ENCODE assay signal across 8 mouse cellular contexts in the genomic region with DNA sequence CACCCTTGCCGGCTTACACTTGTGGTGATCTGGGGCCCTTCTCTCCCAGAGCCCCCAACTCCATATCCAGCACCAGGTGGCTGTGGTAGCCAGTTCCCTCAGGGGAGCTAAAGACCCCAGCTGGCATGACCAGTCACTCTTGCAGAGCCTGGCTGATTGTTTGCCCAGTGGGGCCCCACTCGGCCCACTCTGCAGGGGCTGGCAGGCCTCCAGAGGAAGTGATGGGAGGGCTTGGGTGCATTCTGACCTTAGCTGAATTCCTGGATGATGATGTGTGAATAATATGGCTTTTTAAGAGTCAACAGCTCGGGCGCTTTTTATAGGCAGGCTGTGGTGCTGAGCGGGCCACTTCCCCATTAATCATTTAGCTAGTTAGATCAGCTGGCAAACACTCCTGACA. TPM values are rescaled to one million over a fixed set of nuclear protein-coding genes. Genes with fewer than 3 reads are reported as not detected.
DNase-seq lines count a peak whose midpoint lies in the region; ATAC-seq and TF ChIP-seq lines count a peak whose summit lies in the region.

No protein-coding gene starts in this region.

- no peak for TF ChIP-seq POLR2A in lung, adult 2 months (IDR thresholded peaks at IDR 0.05; ENCODE audit: borderline replicate concordance, extremely low read depth, low read depth, low read length)

- DNase-seq in embryo, embryonic 11 days, result peak; percentile 45
- no peak for DNase-seq in embryo, embryonic 10 days (ENCODE audit: low spot score)
- DNase-seq in lung, embryonic 14.5 days, result peak; percentile 87
- no peak for DNase-seq in lung, adult 2 months
- DNase-seq in T-cell, adult 2 months (ENCODE audit: low spot score), result no peak
- no peak for DNase-seq in thymus, postnatal 4 days

- no peaks in the 10 kb centered on the region for H3K36me3 ChIP-seq in lung, embryonic 14.5 days (ENCODE audit: insufficient read depth)
- H3K36me3 ChIP-seq in hindbrain, embryonic 16.5 days (ENCODE audit: control insufficient read depth, insufficient read depth, low read length), result no peaks in the 10 kb centered on the region
- H3K36me3 ChIP-seq in neural tube, embryonic 14.5 days (ENCODE audit: control insufficient read depth, insufficient read depth, low read length), result no peaks in the 10 kb centered on the region

- 2% methylated on average over 5 of the region's 5 CpGs for WGBS in lung, embryonic 14.5 days
- WGBS in lung, adult 2 months, result 0% methylated on average over 5 of the region's 5 CpGs
- 11% methylated on average over 5 of the region's 5 CpGs for WGBS in hindbrain, embryonic 16.5 days
- 6% methylated on average over 5 of the region's 5 CpGs for WGBS in neural tube, embryonic 14.5 days

- H3K9ac ChIP-seq in lung, embryonic 14.5 days, result no peak overlapping the region; the same call in 1 of the 2 replicates
- H3K9ac ChIP-seq in hindbrain, embryonic 16.5 days (ENCODE audit: low read depth, low read length), result no peak overlapping the region
- no peak overlapping the region for H3K9ac ChIP-seq in neural tube, embryonic 14.5 days (replicated peaks; ENCODE audit: low read depth, low read length)

- H3K4me1 ChIP-seq in lung, embryonic 14.5 days (ENCODE audit: insufficient read depth), result peaks cover 47% of the 10 kb centered on the region
- H3K4me1 ChIP-seq in lung, adult 2 months (ENCODE audit: control insufficient read depth, insufficient read depth, low read length), result peaks cover 4% of the 10 kb centered on the region; the same call in 1 of the 2 replicates
- peaks cover 14% of the 10 kb centered on the region for H3K4me1 ChIP-seq in hindbrain, embryonic 16.5 days (ENCODE audit: control insufficient read depth, insufficient read depth, low read depth, low read length)
- H3K4me1 ChIP-seq in neural tube, embryonic 14.5 days (ENCODE audit: control insufficient read depth, insufficient read depth, low read length), result peaks cover 20% of the 10 kb centered on the region

- peak; percentile 84 for ATAC-seq in lung, embryonic 14.5 days (ENCODE audit: insufficient read depth)
- ATAC-seq in hindbrain, embryonic 16.5 days, result peak; percentile 51; the same call in 1 of the 2 replicates
- ATAC-seq in neural tube, embryonic 14.5 days (ENCODE audit: low read depth), result peak; percentile 60; the same call in 1 of the 2 replicates

- H3K27ac ChIP-seq in lung, embryonic 14.5 days (ENCODE audit: low read depth), result peak overlapping the region; percentile 72
- no peak overlapping the region for H3K27ac ChIP-seq in hindbrain, embryonic 16.5 days (ENCODE audit: low read depth, low read length)
- H3K27ac ChIP-seq in neural tube, embryonic 14.5 days (ENCODE audit: low read depth, low read length), result no peak overlapping the region

- H3K27me3 ChIP-seq in lung, embryonic 14.5 days (ENCODE audit: insufficient read depth, low read length), result no peaks in the 10 kb centered on the region
- 0 out of 2 replicates have a peak, but pooled peaks cover 2% of the 10 kb centered on the region for H3K27me3 ChIP-seq in hindbrain, embryonic 16.5 days (replicated peaks; ENCODE audit: control insufficient read depth, insufficient read depth, low read length)
- no peaks in the 10 kb centered on the region for H3K27me3 ChIP-seq in neural tube, embryonic 14.5 days (ENCODE audit: control insufficient read depth, insufficient read depth, low read length)

- H3K9me3 ChIP-seq in lung, embryonic 14.5 days (ENCODE audit: low read depth, low read length), result no peaks in the 10 kb centered on the region
- H3K9me3 ChIP-seq in hindbrain, embryonic 16.5 days (ENCODE audit: control insufficient read depth, low read length), result no peaks in the 10 kb centered on the region
- H3K9me3 ChIP-seq in neural tube, embryonic 14.5 days (ENCODE audit: control insufficient read depth, low read length), result no peaks in the 10 kb centered on the region

- TF ChIP-seq CTCF in lung, embryonic 14.5 days (IDR thresholded peaks at IDR 0.05; ENCODE audit: low read depth), result no peak
- TF ChIP-seq CTCF in lung, adult 2 months (IDR thresholded peaks at IDR 0.05; ENCODE audit: insufficient read depth, low read length), result no peak

- no peak overlapping the region for H3K4me3 ChIP-seq in lung, embryonic 14.5 days (ENCODE audit: low read depth, low read length)
- H3K4me3 ChIP-seq in lung, adult 2 months (replicated peaks; ENCODE audit: extremely low read depth, low read depth, low read length), result no peak overlapping the region
- no peak overlapping the region for H3K4me3 ChIP-seq in hindbrain, embryonic 16.5 days (ENCODE audit: low read length)
- H3K4me3 ChIP-seq in neural tube, embryonic 14.5 days (ENCODE audit: low read depth, low read length), result no peak overlapping the region

- H3K4me2 ChIP-seq in lung, embryonic 14.5 days, result peak overlapping the region; percentile 41
- H3K4me2 ChIP-seq in hindbrain, embryonic 16.5 days (ENCODE audit: low read length), result no peak overlapping the region
- H3K4me2 ChIP-seq in neural tube, embryonic 14.5 days (ENCODE audit: low read depth, low read length), result no peak overlapping the region

RNA-seq across cellular contexts. Expression of gene Ube2t, which starts 58.6 kb away (rescaled TPM):
- 32.6 and 36.4 TPM in 2 replicates for polyA plus RNA-seq in lung, embryonic 14.5 days (2014; fragmentation: Nextera tagmentation; extraction: Ambion mirVana)
- 0.77 and 1.1 TPM in 2 replicates for polyA plus RNA-seq in lung, adult 2 months (2012; rRNA removed)
- polyA plus RNA-seq in hindbrain, embryonic 16.5 days (2015; fragmentation: Nextera tagmentation; extraction: Ambion mirVana), result 12.3 and 13.2 TPM in 2 replicates
- 7.6 and 9.1 TPM in 2 replicates for polyA plus RNA-seq in neural tube, embryonic 14.5 days (2014; fragmentation: Nextera tagmentation; extraction: Ambion mirVana)

Comparison
In these comparisons a context has a peak if more than half of its experiments do, and no peak if none do; other contexts are left out.
1. DNase-seq: peak in embryo, embryonic 11 days (single experiment) and lung, embryonic 14.5 days (single experiment); none in embryo, embryonic 10 days (single experiment), lung, adult 2 months (single experiment), T-cell, adult 2 months (single experiment) and thymus, postnatal 4 days (single experiment).
2. Peak in every context shown above with its lines, with median percentiles within 50 percentile points of each other: ATAC-seq.